Comparison of ENCODE assay signal across 16 mouse cellular contexts in genomic region chr1:150978651-150979050, GRCm38 (mm10).
"Had no signal": no experiment of that assay in that cellular context is flagged by ENCODE, and none has a peak within 500 bp of the region (broad histone marks: within the 10 kb centered on the region; RNA-seq: fewer than 3 reads in every experiment).

No protein-coding gene starts in this region.

- H3K36me3 ChIP-seq: neural tube, embryonic 13.5 days; neural tube, embryonic 15.5 days; stomach, embryonic 15.5 days had no signal

- DNase-seq: retina, postnatal 1 day; right cerebral cortex, adult 18-20 months; right cerebral cortex, postnatal 14 days; right cerebral cortex, postnatal 25 days; right cerebral cortex, postnatal 4 days; spleen, adult 18-20 months; thymus, adult 18-20 months; thymus, adult 2 months; thymus, postnatal 14 days; thymus, postnatal 25 days; thymus, postnatal 36 days; thymus, postnatal 4 days had no signal

- H3K9ac ChIP-seq: neural tube, embryonic 13.5 days; neural tube, embryonic 15.5 days; stomach, embryonic 15.5 days had no signal

- H3K27me3 ChIP-seq: neural tube, embryonic 13.5 days; neural tube, embryonic 15.5 days; stomach, embryonic 15.5 days had no signal

- H3K27ac ChIP-seq: neural tube, embryonic 13.5 days; neural tube, embryonic 15.5 days; stomach, embryonic 15.5 days; stomach, postnatal 0 days had no signal

- H3K4me3 ChIP-seq: neural tube, embryonic 13.5 days; neural tube, embryonic 15.5 days; stomach, embryonic 15.5 days had no signal

- H3K4me2 ChIP-seq: neural tube, embryonic 13.5 days; neural tube, embryonic 15.5 days; stomach, embryonic 15.5 days had no signal

- H3K9me3 ChIP-seq: neural tube, embryonic 13.5 days; neural tube, embryonic 15.5 days; stomach, embryonic 15.5 days had no signal
